Mouse (Mus musculus) limb, embryonic 12.5 days (tissue): ENCODE measurements around the gene Polr3b. TPM values are rescaled to one million over a fixed set of nuclear protein-coding genes. Genes with fewer than 3 reads are reported as not detected.

Source experiments
- ATAC-seq: fragments of 200-750 bp; cut with Nextera tagmentation; 2 replicates; pipeline ENCODE4 v1.8.0; 2017; ENCODE audit warnings: low read depth, moderate TSS enrichment; ENCODE audit not compliant: insufficient number of reproducible peaks, insufficient read depth, low FRiP score, low TSS enrichment
- H3K27ac ChIP-seq: fragments of 300-500 bp; sonication (generic); 2 replicates; pipeline ENCODE4 v1.5.1; 2016; ENCODE audit warnings: mild to moderate bottlenecking, moderate library complexity
- H3K27me3 ChIP-seq: fragments of 300-500 bp; sonication (generic); 2 replicates; pipeline ENCODE4 v1.6.1; 2016; ENCODE audit warnings: mild to moderate bottlenecking, moderate library complexity
- H3K36me3 ChIP-seq: fragments of 300-500 bp; sonication (generic); 2 replicates; pipeline ENCODE4 v1.6.1; 2016; ENCODE audit warnings: mild to moderate bottlenecking, moderate library complexity
- H3K4me1 ChIP-seq: fragments of 300-500 bp; sonication (generic); replicated peaks from 2 replicates; pipeline ENCODE4 v1.6.1; 2016
- H3K4me2 ChIP-seq: fragments of 300-500 bp; sonication (generic); 2 replicates; pipeline ENCODE4 v1.6.1; 2016; ENCODE audit warnings: mild to moderate bottlenecking, moderate library complexity
- H3K4me3 ChIP-seq: fragments of 300-500 bp; sonication (generic); replicated peaks from 2 replicates; pipeline ENCODE4 v1.5.1; 2016; ENCODE audit warnings: mild to moderate bottlenecking
- H3K9ac ChIP-seq: fragments of 300-500 bp; sonication (generic); replicated peaks from 2 replicates; pipeline ENCODE4 v1.6.1; 2016; ENCODE audit warnings: mild to moderate bottlenecking, moderate library complexity
- H3K9me3 ChIP-seq: fragments of 300-500 bp; sonication (generic); 2 replicates; pipeline ENCODE4 v1.6.1; 2016; ENCODE audit warnings: mild to moderate bottlenecking, moderate library complexity
- WGBS: fragments of 180-500 bp; shearing (Covaris S2); methylation state at CpG from one replicate; pipeline ENCODE4 v1.1.7; 2016; 5-methylcytosine and 5-hydroxymethylcytosine counted together
- polyA plus RNA-seq: library from polyadenylated mRNA; unstranded; fragments of >200 nt; fragmentation: Nextera tagmentation; extraction: Ambion mirVana; gene quantifications from 2 replicates; pipeline ENCODE4 v1.2.1, GENCODE M21; 2016

Gene Polr3b
- polyA plus RNA-seq, 1 experiment from 2014 or later: 20.3 TPM

GRCm38 (mm10) chr10:84711479-84711878 is 89.4 kb downstream of the Polr3b start:
- H3K4me2 ChIP-seq: no peak overlapping the region

GRCm38 (mm10) chr10:84711940-84712339 is 89.8 kb downstream of the Polr3b start:
- Histone ChIP-seq H3K4me2 (no peak overlapping the region), H3K27ac (no peak overlapping the region), H3K9me3 (no peaks in the 10 kb centered on the region), H3K27me3 (peaks cover 5% of the 10 kb centered on the region; the same call in 1 of the 2 replicates), H3K36me3 (peaks cover 38% of the 10 kb centered on the region), H3K4me1 (peaks cover 11% of the 10 kb centered on the region), H3K4me3 (no peak overlapping the region), H3K9ac (no peak overlapping the region)
- no peak for ATAC-seq
- WGBS: 86% methylated on average over 5 of the region's 5 CpGs

More at GRCm38 (mm10) chr10:84711479-84711878, 89.4 kb downstream of the Polr3b start:
- no peak overlapping the region for H3K9ac ChIP-seq
- H3K9me3 ChIP-seq: no peaks in the 10 kb centered on the region
- ATAC-seq: no peak
- H3K4me1 ChIP-seq: peaks cover 14% of the 10 kb centered on the region
- peaks cover 5% of the 10 kb centered on the region; the same call in 1 of the 2 replicates for H3K27me3 ChIP-seq
- H3K36me3 ChIP-seq: peaks cover 34% of the 10 kb centered on the region
- no peak overlapping the region for H3K27ac ChIP-seq
- no peak overlapping the region for H3K4me3 ChIP-seq
- WGBS: 89% methylated on average over 8 of the region's 8 CpGs

GRCm38 (mm10) chr10:84712532-84712931 is 90.4 kb downstream of the Polr3b start:
- Histone ChIP-seq H3K4me2 (no peak overlapping the region), H3K9ac (no peak overlapping the region), H3K27me3 (peaks cover 5% of the 10 kb centered on the region; the same call in 1 of the 2 replicates), H3K36me3 (peaks cover 40% of the 10 kb centered on the region), H3K9me3 (no peaks in the 10 kb centered on the region), H3K27ac (no peak overlapping the region), H3K4me1 (peaks cover 6% of the 10 kb centered on the region), H3K4me3 (no peak overlapping the region)
- 85% methylated on average over 6 of the region's 6 CpGs for WGBS
- no peak for ATAC-seq

GRCm38 (mm10) chr10:84713043-84713442 is 91.0 kb downstream of the Polr3b start:
- no peak overlapping the region for H3K4me2 ChIP-seq
- H3K36me3 ChIP-seq: peaks cover 41% of the 10 kb centered on the region
- H3K4me1 ChIP-seq: 0 out of 2 replicates have a peak, but pooled peaks cover 2% of the 10 kb centered on the region
- ATAC-seq: no peak
- H3K4me3 ChIP-seq: no peak overlapping the region
- H3K9me3 ChIP-seq: no peaks in the 10 kb centered on the region
- H3K9ac ChIP-seq: no peak overlapping the region
- 87% methylated on average over 10 of the region's 10 CpGs for WGBS
- H3K27ac ChIP-seq: no peak overlapping the region
- H3K27me3 ChIP-seq: peaks cover 5% of the 10 kb centered on the region; the same call in 1 of the 2 replicates

GRCm38 (mm10) chr10:84715639-84716038 is 93.5 kb downstream of the Polr3b start:
- WGBS: 90% methylated on average over 7 of the region's 7 CpGs
- peaks cover 55% of the 10 kb centered on the region for H3K36me3 ChIP-seq
- no peak for ATAC-seq

GRCm38 (mm10) chr10:84716581-84716980 is 94.5 kb downstream of the Polr3b start:
- H3K9me3 ChIP-seq: no peaks in the 10 kb centered on the region
- no peak for ATAC-seq
- no peak overlapping the region for H3K27ac ChIP-seq
- H3K4me1 ChIP-seq: no peaks in the 10 kb centered on the region
- H3K9ac ChIP-seq: no peak overlapping the region
- H3K36me3 ChIP-seq: peaks cover 64% of the 10 kb centered on the region
- no peak overlapping the region for H3K4me3 ChIP-seq
- H3K4me2 ChIP-seq: no peak overlapping the region
- WGBS: 94% methylated on average over 7 of the region's 7 CpGs
- H3K27me3 ChIP-seq: no peaks in the 10 kb centered on the region; the same call in 1 of the 2 replicates

More at GRCm38 (mm10) chr10:84715639-84716038, 93.5 kb downstream of the Polr3b start:
- Histone ChIP-seq H3K4me2 (no peak overlapping the region), H3K4me1 (no peaks in the 10 kb centered on the region), H3K9me3 (no peaks in the 10 kb centered on the region), H3K9ac (no peak overlapping the region), H3K27ac (no peak overlapping the region), H3K27me3 (no peaks in the 10 kb centered on the region; the same call in 1 of the 2 replicates), H3K4me3 (no peak overlapping the region)

- H3K4me2 ChIP-seq: no peak overlapping the region
- 76% methylated on average over 12 of the region's 12 CpGs for WGBS
- H3K27me3 ChIP-seq: no peaks in the 10 kb centered on the region
- H3K4me3 ChIP-seq: no peak overlapping the region
- no peak overlapping the region for H3K9ac ChIP-seq
- ATAC-seq: no peak
- no peaks in the 10 kb centered on the region for H3K9me3 ChIP-seq
- H3K4me1 ChIP-seq: no peaks in the 10 kb centered on the region
- H3K27ac ChIP-seq: no peak overlapping the region
- H3K36me3 ChIP-seq: peaks cover 62% of the 10 kb centered on the region
Measured at GRCm38 (mm10) chr10:84722711-84723110, 100.6 kb downstream of the Polr3b start.

- H3K36me3 ChIP-seq: peaks cover 35% of the 10 kb centered on the region
Measured at GRCm38 (mm10) chr10:84727005-84727404, 104.9 kb downstream of the Polr3b start.

GRCm38 (mm10) chr10:84727760-84728159 is 105.7 kb downstream of the Polr3b start:
- no peak overlapping the region for H3K9ac ChIP-seq
- no peaks in the 10 kb centered on the region for H3K9me3 ChIP-seq
- no peak overlapping the region for H3K4me2 ChIP-seq
- WGBS: 86% methylated on average over 4 of the region's 4 CpGs
- H3K36me3 ChIP-seq: peaks cover 30% of the 10 kb centered on the region
- no peak overlapping the region for H3K27ac ChIP-seq
- no peak for ATAC-seq
- H3K4me1 ChIP-seq: peaks cover 15% of the 10 kb centered on the region
- no peak overlapping the region for H3K4me3 ChIP-seq
- H3K27me3 ChIP-seq: no peaks in the 10 kb centered on the region

More at GRCm38 (mm10) chr10:84727005-84727404, 104.9 kb downstream of the Polr3b start:
- Histone ChIP-seq H3K4me1 (peaks cover 15% of the 10 kb centered on the region), H3K9ac (no peak overlapping the region), H3K27me3 (no peaks in the 10 kb centered on the region), H3K27ac (no peak overlapping the region), H3K4me2 (no peak overlapping the region), H3K9me3 (no peaks in the 10 kb centered on the region), H3K4me3 (no peak overlapping the region)
- WGBS: 92% methylated on average over 12 of the region's 12 CpGs
- ATAC-seq: no peak

GRCm38 (mm10) chr10:84730078-84730477 is 108.0 kb downstream of the Polr3b start:
- no peak overlapping the region; the same call in 1 of the 2 replicates for H3K27ac ChIP-seq
- H3K9ac ChIP-seq: no peak overlapping the region
- WGBS: 75% methylated on average over 3 of the region's 3 CpGs
- peaks cover 24% of the 10 kb centered on the region for H3K36me3 ChIP-seq
- H3K27me3 ChIP-seq: peaks cover 6% of the 10 kb centered on the region; the same call in 1 of the 2 replicates
- no peak overlapping the region for H3K4me3 ChIP-seq
- ATAC-seq: no peak
- H3K4me2 ChIP-seq: no peak overlapping the region
- no peaks in the 10 kb centered on the region for H3K9me3 ChIP-seq
- peaks cover 15% of the 10 kb centered on the region for H3K4me1 ChIP-seq

GRCm38 (mm10) chr10:84730956-84731355 is 108.9 kb downstream of the Polr3b start:
- peak; percentile 57; the same call in 1 of the 2 replicates for ATAC-seq

GRCm38 (mm10) chr10:84733511-84733910 is 111.4 kb downstream of the Polr3b start:
- Histone ChIP-seq H3K4me2 (no peak overlapping the region), H3K4me3 (no peak overlapping the region), H3K27ac (no peak overlapping the region), H3K36me3 (no peaks in the 10 kb centered on the region), H3K4me1 (peaks cover 15% of the 10 kb centered on the region), H3K9me3 (no peaks in the 10 kb centered on the region), H3K27me3 (peaks cover 10% of the 10 kb centered on the region; the same call in 1 of the 2 replicates), H3K9ac (no peak overlapping the region)
- ATAC-seq: no peak
- 46% methylated on average over 6 of the region's 6 CpGs for WGBS

More at GRCm38 (mm10) chr10:84730956-84731355, 108.9 kb downstream of the Polr3b start:
- Histone ChIP-seq H3K4me3 (no peak overlapping the region), H3K9me3 (no peaks in the 10 kb centered on the region), H3K27ac (no peak overlapping the region), H3K4me1 (peaks cover 15% of the 10 kb centered on the region), H3K9ac (no peak overlapping the region), H3K27me3 (peaks cover 6% of the 10 kb centered on the region; the same call in 1 of the 2 replicates), H3K4me2 (no peak overlapping the region), H3K36me3 (peaks cover 17% of the 10 kb centered on the region)
- 23% methylated on average over 9 of the region's 9 CpGs for WGBS
